Mouse (Mus musculus): Measurements from ENCODE around the gene Ush1g.

- no peak for TF ChIP-seq POLR2A (IDR thresholded peaks at IDR 0.05; ENCODE audit: low read depth, low read length)
- TF ChIP-seq CTCF (conservative IDR thresholded peaks at IDR 0.05; ENCODE audit: insufficient read depth, insufficient read length, low read depth, low read length) = no peak
Measured at GRCm38 (mm10) chr11:115279726-115280125, 42.1 kb downstream of the Ush1g start.
